Mouse (Mus musculus): ENCODE results near the gene C530008M17Rik. TPM values are rescaled to one million over a fixed set of nuclear protein-coding genes. Genes with fewer than 3 reads are reported as not detected.
A peak's percentile ranks its signal among the peaks of the same experiment; 100 is the strongest.

C530008M17Rik gene
- polyA plus RNA-seq, 1 experiment from 2014 or later, result 18.9 TPM

DNA sequence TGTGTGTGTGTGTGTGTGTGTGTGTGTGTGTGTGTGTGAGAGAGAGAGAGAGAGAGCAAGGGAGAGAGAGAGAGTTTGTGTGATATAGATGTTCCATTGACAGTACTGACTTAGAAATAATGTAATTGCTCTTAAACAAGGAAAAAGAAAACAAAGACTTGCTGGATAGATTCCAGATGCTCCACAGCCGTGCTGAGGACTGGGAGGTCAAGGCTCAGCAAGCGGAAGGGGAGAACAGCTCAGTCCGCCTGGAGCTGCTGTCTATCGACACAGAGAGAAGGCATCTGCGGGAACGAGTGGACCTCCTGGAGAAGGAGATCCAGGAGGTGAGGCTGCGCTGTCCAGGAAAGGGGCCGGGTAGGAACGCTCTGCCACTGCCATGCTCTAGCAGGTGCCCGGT lies 22.3 kb upstream of the C530008M17Rik start:
- Histone ChIP-seq H3K27me3 (ENCODE audit: control insufficient read depth, insufficient read depth, low read length) (no peaks in the 10 kb centered on the region), H3K4me1 (ENCODE audit: control insufficient read depth, insufficient read depth, low read length) (no peaks in the 10 kb centered on the region), H3K9ac (replicated peaks; ENCODE audit: low read length) (no peak overlapping the region), H3K4me2 (ENCODE audit: low read depth, low read length) (no peak overlapping the region), H3K36me3 (replicated peaks; ENCODE audit: control insufficient read depth, insufficient read depth, low read depth, low read length) (peaks cover 5% of the 10 kb centered on the region), H3K4me3 (ENCODE audit: low read depth, low read length) (no peak overlapping the region), H3K27ac (replicated peaks; ENCODE audit: low read depth, low read length) (no peak overlapping the region), H3K9me3 (replicated peaks; ENCODE audit: control insufficient read depth, low read length) (no peaks in the 10 kb centered on the region)
- 61% methylated on average over 10 of the region's 10 CpGs for WGBS
- DNase-seq (ENCODE audit: low spot score), result peak; percentile 19
- no peak for ATAC-seq (replicated peaks; ENCODE audit: insufficient number of reproducible peaks, low FRiP score, low TSS enrichment, low read depth)

GRCm38 (mm10) chr5:76635592-76635991 lies 20.7 kb upstream of the C530008M17Rik start:
- no peaks in the 10 kb centered on the region for H3K9me3 ChIP-seq (replicated peaks; ENCODE audit: control insufficient read depth, low read length)
- no peak overlapping the region for H3K27ac ChIP-seq (replicated peaks; ENCODE audit: low read depth, low read length)
- WGBS, result 51% methylated on average over 2 of the region's 2 CpGs
- H3K4me3 ChIP-seq (ENCODE audit: low read depth, low read length), result no peak overlapping the region
- no peak overlapping the region for H3K9ac ChIP-seq (replicated peaks; ENCODE audit: low read length)
- H3K27me3 ChIP-seq (ENCODE audit: control insufficient read depth, insufficient read depth, low read length), result no peaks in the 10 kb centered on the region
- H3K4me1 ChIP-seq (ENCODE audit: control insufficient read depth, insufficient read depth, low read length), result no peaks in the 10 kb centered on the region
- ATAC-seq (replicated peaks; ENCODE audit: insufficient number of reproducible peaks, low FRiP score, low TSS enrichment, low read depth) (no peak), DNase-seq (ENCODE audit: low spot score) (no peak)
- no peak overlapping the region for H3K4me2 ChIP-seq (ENCODE audit: low read depth, low read length)
- peaks cover 5% of the 10 kb centered on the region for H3K36me3 ChIP-seq (replicated peaks; ENCODE audit: control insufficient read depth, insufficient read depth, low read depth, low read length)

GRCm38 (mm10) chr5:76642076-76642475 lies 14.2 kb upstream of the C530008M17Rik start:
- H3K9me3 ChIP-seq (replicated peaks; ENCODE audit: control insufficient read depth, low read length), result no peaks in the 10 kb centered on the region
- no peaks in the 10 kb centered on the region for H3K27me3 ChIP-seq (ENCODE audit: control insufficient read depth, insufficient read depth, low read length)
- 86% methylated on average over 4 of the region's 4 CpGs for WGBS
- no peak overlapping the region for H3K4me3 ChIP-seq (ENCODE audit: low read depth, low read length)
- no peaks in the 10 kb centered on the region for H3K4me1 ChIP-seq (ENCODE audit: control insufficient read depth, insufficient read depth, low read length)
- DNase-seq (ENCODE audit: low spot score) (no peak), ATAC-seq (replicated peaks; ENCODE audit: insufficient number of reproducible peaks, low FRiP score, low TSS enrichment, low read depth) (no peak)
- no peak overlapping the region for H3K9ac ChIP-seq (replicated peaks; ENCODE audit: low read length)
- H3K36me3 ChIP-seq (replicated peaks; ENCODE audit: control insufficient read depth, insufficient read depth, low read depth, low read length), result no peaks in the 10 kb centered on the region; the same call in none of the 2 replicates
- H3K4me2 ChIP-seq (ENCODE audit: low read depth, low read length), result no peak overlapping the region
- no peak overlapping the region for H3K27ac ChIP-seq (replicated peaks; ENCODE audit: low read depth, low read length)

DNA sequence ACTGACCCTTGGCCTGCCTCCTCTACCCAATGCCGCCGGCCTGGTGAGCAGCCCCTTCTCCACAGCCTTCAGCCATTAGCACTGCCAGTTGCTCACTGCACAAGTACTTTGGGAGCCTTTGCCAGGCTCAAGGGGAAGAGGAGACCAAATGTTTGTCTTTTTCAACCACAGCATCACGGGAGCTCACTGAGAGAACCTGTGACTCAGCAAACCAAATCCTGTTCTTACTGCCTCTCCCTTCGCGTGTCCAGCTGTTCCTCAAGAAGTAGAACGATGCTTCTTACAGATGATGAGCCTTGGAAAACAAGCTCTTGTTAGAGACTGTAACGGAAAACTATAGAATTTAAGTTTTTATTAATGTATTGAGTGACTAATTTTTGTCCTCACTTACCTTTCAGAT lies 12.1 kb upstream of the C530008M17Rik start:
- Histone ChIP-seq H3K4me1 (ENCODE audit: control insufficient read depth, insufficient read depth, low read length) (no peaks in the 10 kb centered on the region), H3K36me3 (replicated peaks; ENCODE audit: control insufficient read depth, insufficient read depth, low read depth, low read length) (no peaks in the 10 kb centered on the region; the same call in 1 of the 2 replicates), H3K4me3 (ENCODE audit: low read depth, low read length) (no peak overlapping the region), H3K27ac (replicated peaks; ENCODE audit: low read depth, low read length) (no peak overlapping the region), H3K4me2 (ENCODE audit: low read depth, low read length) (no peak overlapping the region), H3K9ac (replicated peaks; ENCODE audit: low read length) (no peak overlapping the region), H3K9me3 (replicated peaks; ENCODE audit: control insufficient read depth, low read length) (no peaks in the 10 kb centered on the region), H3K27me3 (ENCODE audit: control insufficient read depth, insufficient read depth, low read length) (no peaks in the 10 kb centered on the region)
- no peak for DNase-seq (ENCODE audit: low spot score)
- no peak for ATAC-seq (replicated peaks; ENCODE audit: insufficient number of reproducible peaks, low FRiP score, low TSS enrichment, low read depth)
- WGBS, result 94% methylated on average over 7 of the region's 7 CpGs

DNA sequence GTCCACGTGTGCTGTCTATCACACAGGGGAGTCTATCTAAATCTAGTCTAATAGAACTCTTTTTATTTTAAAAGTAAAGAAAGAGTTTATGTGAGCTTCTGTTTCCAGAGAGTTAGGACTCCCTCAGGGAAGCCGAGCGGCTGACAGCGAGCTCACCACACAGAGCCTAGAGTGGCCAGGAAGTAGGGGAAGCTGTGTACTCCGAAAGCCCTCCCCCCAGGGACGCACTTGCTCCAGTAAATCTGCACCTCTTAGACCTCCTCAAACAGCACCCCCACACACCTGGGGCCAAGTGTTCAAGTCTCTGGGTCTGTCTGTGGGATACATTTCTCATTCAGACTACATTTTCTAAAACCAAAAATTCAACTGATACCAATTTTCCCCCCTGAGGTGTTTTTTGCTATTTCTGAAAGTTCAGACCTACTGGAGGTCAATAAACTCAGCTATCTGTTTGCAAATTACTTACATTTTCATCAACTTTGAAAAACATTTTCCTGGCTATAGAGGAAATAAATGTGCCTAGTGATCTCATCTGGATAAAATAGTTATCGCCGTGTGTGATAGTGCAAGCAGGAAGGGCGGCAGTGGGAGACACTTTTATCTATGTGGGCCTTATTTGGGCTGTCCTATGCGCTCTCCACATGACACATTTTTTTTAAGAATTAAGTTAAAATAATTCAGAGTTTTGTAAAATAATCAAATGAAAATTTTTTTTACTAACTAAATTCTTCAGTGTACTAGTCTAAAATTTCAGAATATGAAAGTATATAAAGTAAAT lies 11.0 kb upstream of the C530008M17Rik start:
- ATAC-seq (replicated peaks; ENCODE audit: insufficient number of reproducible peaks, low FRiP score, low TSS enrichment, low read depth), result no peak
- no peaks in the 10 kb centered on the region; the same call in 1 of the 2 replicates for H3K36me3 ChIP-seq (replicated peaks; ENCODE audit: control insufficient read depth, insufficient read depth, low read depth, low read length)

GRCm38 (mm10) chr5:76649897-76650296 lies 6.4 kb upstream of the C530008M17Rik start:
- no peak overlapping the region for H3K4me2 ChIP-seq (ENCODE audit: low read depth, low read length)
- H3K27ac ChIP-seq (replicated peaks; ENCODE audit: low read depth, low read length), result no peak overlapping the region
- DNase-seq (ENCODE audit: low spot score) (no peak), ATAC-seq (replicated peaks; ENCODE audit: insufficient number of reproducible peaks, low FRiP score, low TSS enrichment, low read depth) (no peak)
- WGBS, result 82% methylated on average over 4 of the region's 4 CpGs
- H3K9ac ChIP-seq (replicated peaks; ENCODE audit: low read length), result no peak overlapping the region
- H3K4me1 ChIP-seq (ENCODE audit: control insufficient read depth, insufficient read depth, low read length), result no peaks in the 10 kb centered on the region
- no peaks in the 10 kb centered on the region for H3K27me3 ChIP-seq (ENCODE audit: control insufficient read depth, insufficient read depth, low read length)
- no peaks in the 10 kb centered on the region for H3K36me3 ChIP-seq (replicated peaks; ENCODE audit: control insufficient read depth, insufficient read depth, low read depth, low read length)
- no peak overlapping the region for H3K4me3 ChIP-seq (ENCODE audit: low read depth, low read length)
- H3K9me3 ChIP-seq (replicated peaks; ENCODE audit: control insufficient read depth, low read length), result no peaks in the 10 kb centered on the region

More for the DNA sequence above, 11.0 kb upstream of the C530008M17Rik start:
- Histone ChIP-seq H3K27ac (replicated peaks; ENCODE audit: low read depth, low read length) (no peak overlapping the region), H3K9ac (replicated peaks; ENCODE audit: low read length) (no peak overlapping the region), H3K9me3 (replicated peaks; ENCODE audit: control insufficient read depth, low read length) (no peaks in the 10 kb centered on the region), H3K4me1 (ENCODE audit: control insufficient read depth, insufficient read depth, low read length) (no peaks in the 10 kb centered on the region), H3K4me3 (ENCODE audit: low read depth, low read length) (no peak overlapping the region), H3K27me3 (ENCODE audit: control insufficient read depth, insufficient read depth, low read length) (no peaks in the 10 kb centered on the region), H3K4me2 (ENCODE audit: low read depth, low read length) (no peak overlapping the region)
- 91% methylated on average over 10 of the region's 10 CpGs for WGBS
- no peak for DNase-seq (ENCODE audit: low spot score)

GRCm38 (mm10) chr5:76651151-76651725 lies 5.1 kb upstream of the C530008M17Rik start:
- H3K4me1 ChIP-seq (ENCODE audit: control insufficient read depth, insufficient read depth, low read length), result no peaks in the 10 kb centered on the region
- H3K4me2 ChIP-seq (ENCODE audit: low read depth, low read length), result no peak overlapping the region
- H3K9ac ChIP-seq (replicated peaks; ENCODE audit: low read length), result no peak overlapping the region
- ATAC-seq (replicated peaks; ENCODE audit: insufficient number of reproducible peaks, low FRiP score, low TSS enrichment, low read depth), result peak; percentile 65; the same call in 1 of the 2 replicates
- no peak overlapping the region for H3K4me3 ChIP-seq (ENCODE audit: low read depth, low read length)
- H3K9me3 ChIP-seq (replicated peaks; ENCODE audit: control insufficient read depth, low read length), result no peaks in the 10 kb centered on the region
- no peaks in the 10 kb centered on the region for H3K36me3 ChIP-seq (replicated peaks; ENCODE audit: control insufficient read depth, insufficient read depth, low read depth, low read length)
- H3K27me3 ChIP-seq (ENCODE audit: control insufficient read depth, insufficient read depth, low read length), result no peaks in the 10 kb centered on the region
- H3K27ac ChIP-seq (replicated peaks; ENCODE audit: low read depth, low read length), result no peak overlapping the region
- DNase-seq (ENCODE audit: low spot score), result no peak
- WGBS, result 74% methylated on average over 5 of the region's 5 CpGs

Data from embryonic facial prominence, embryonic 11.5 days (tissue).